Mouse (Mus musculus) CH12.LX (cell line): ENCODE measurements at regions not wholly inside any gene's neighbourhood (a gene's known extent, or its start where the extent isn't known, plus 50 kb on each side); places are given as distances from the start of the nearest gene placed in this dataset.

ENCODE experiments used
- DNase-seq: peaks from one replicate; pipeline ENCODE4 v3.0.0-alpha.2; 2013; ENCODE audit errors: extremely low read depth
- H3K27ac ChIP-seq: 2 replicates; pipeline ENCODE4 v1.5.1; 2012; ENCODE audit warnings: low read depth, mild to moderate bottlenecking, control low read depth, moderate library complexity; ENCODE audit not compliant: insufficient read depth
- H3K27me3 ChIP-seq: replicated peaks from 2 replicates; pipeline ENCODE3; 2012; ENCODE audit warnings: inconsistent platforms
- H3K36me3 ChIP-seq, 2 experiments: replicated peaks in 1 of 2; 2 replicates each; pipeline versions ENCODE3 to v1.6.1; 2012; ENCODE audit warnings: inconsistent platforms in 1 of 2, low read length in 1 of 2, mild to moderate bottlenecking in 1 of 2, mixed read lengths in 1 of 2, moderate library complexity in 1 of 2; ENCODE audit not compliant: control insufficient read depth in 1 of 2, insufficient read depth in 1 of 2
- H3K4me1 ChIP-seq, 2 experiments: 2 replicates each; pipeline ENCODE4 v1.6.1; 2012; ENCODE audit warnings: inconsistent platforms in 1 of 2, moderate library complexity in 1 of 2; ENCODE audit not compliant: insufficient read depth in 2 of 2, control insufficient read depth in 1 of 2
- H3K4me2 ChIP-seq: 2 replicates; pipeline ENCODE4 v1.6.1; 2012; ENCODE audit warnings: low read depth, mild to moderate bottlenecking, control low read depth; ENCODE audit not compliant: poor library complexity, insufficient read depth, severe bottlenecking
- H3K4me3 ChIP-seq, 3 experiments: fragments of 150-350 bp in 1 of 3; sonication (generic) in 1 of 3; replicated peaks in 1 of 3; 2 replicates each; pipeline versions ENCODE3 to v1.5.1; 2011 to 2012; ENCODE audit warnings: low read depth in 2 of 3, low read length in 2 of 3, mild to moderate bottlenecking in 2 of 3, moderate library complexity in 2 of 3, control low read depth in 1 of 3, improper control_type of control experiment in 1 of 3, inconsistent platforms in 1 of 3, mixed read lengths in 1 of 3; ENCODE audit not compliant: poor library complexity in 1 of 3
- H3K79me2 ChIP-seq: replicated peaks from 2 replicates; pipeline ENCODE4 v1.6.1; 2012; ENCODE audit warnings: mild to moderate bottlenecking, moderate library complexity; ENCODE audit not compliant: control insufficient read depth, poor library complexity, insufficient read depth, severe bottlenecking; ENCODE audit errors: extremely low read depth
- H3K9ac ChIP-seq: 2 replicates; pipeline ENCODE4 v1.6.1; 2012; ENCODE audit warnings: low read depth, mild to moderate bottlenecking, control low read depth, moderate library complexity; ENCODE audit not compliant: insufficient read depth
- H3K9me3 ChIP-seq: replicated peaks from 2 replicates; pipeline ENCODE3; 2012; ENCODE audit warnings: low read length, inconsistent platforms, mixed read lengths
- BHLHE40 ChIP-seq: IDR thresholded peaks from 2 replicates; pipeline ENCODE4 v1.6.1; 2011; ENCODE audit warnings: mild to moderate bottlenecking, low read depth, low read length, improper control_type of control experiment
- CHD1 ChIP-seq: IDR thresholded peaks from 2 replicates; pipeline ENCODE4 v1.6.1; 2012; ENCODE audit warnings: low read depth, low read length, improper control_type of control experiment, inconsistent platforms
- CHD2 ChIP-seq: IDR thresholded peaks from 2 replicates; pipeline ENCODE4 v1.6.1; 2011; ENCODE audit warnings: low read length, improper control_type of control experiment
- CTCF ChIP-seq, 2 experiments: IDR thresholded peaks in 1 of 2; conservative IDR thresholded peaks in 1 of 2; 2 replicates each; pipeline ENCODE4 v1.5.1; 2011 to 2012; ENCODE audit warnings: low read depth in 2 of 2, low read length in 2 of 2, improper control_type of control experiment in 1 of 2, inconsistent platforms in 1 of 2, mild to moderate bottlenecking in 1 of 2, moderate library complexity in 1 of 2
- ELF1 ChIP-seq: IDR thresholded peaks from 2 replicates; pipeline ENCODE4 v1.6.1; 2014; ENCODE audit warnings: low read depth, mild to moderate bottlenecking, inconsistent platforms, low read length, improper control_type of control experiment
- EP300 ChIP-seq: IDR thresholded peaks from 2 replicates; pipeline ENCODE4 v1.6.1; 2011; ENCODE audit warnings: low read length, improper control_type of control experiment
- GABPA ChIP-seq: IDR thresholded peaks from 2 replicates; pipeline ENCODE4 v1.6.1; 2012; ENCODE audit warnings: low read depth, low read length, improper control_type of control experiment, inconsistent platforms; ENCODE audit not compliant: insufficient replicate concordance
- HCFC1 ChIP-seq: IDR thresholded peaks from 2 replicates; pipeline ENCODE4 v1.6.1; 2012; ENCODE audit warnings: low read depth, mild to moderate bottlenecking, inconsistent platforms, low read length, improper control_type of control experiment
- IRF4 ChIP-seq: IDR thresholded peaks from 2 replicates; pipeline ENCODE4 v1.6.1; 2014; ENCODE audit warnings: low read depth, mild to moderate bottlenecking, inconsistent platforms, low read length, improper control_type of control experiment
- JUN ChIP-seq: IDR thresholded peaks from 2 replicates; pipeline ENCODE4 v1.6.1; 2011; ENCODE audit warnings: low read depth, mild to moderate bottlenecking, low read length, improper control_type of control experiment, moderate library complexity; ENCODE audit not compliant: insufficient read depth
- JUND ChIP-seq: conservative IDR thresholded peaks from 2 replicates; pipeline ENCODE4 v1.6.1; 2011; ENCODE audit warnings: low read depth, low read length, improper control_type of control experiment
- KAT2A ChIP-seq: IDR thresholded peaks from 2 replicates; pipeline ENCODE4 v1.6.1; 2012; ENCODE audit warnings: low read length, improper control_type of control experiment, inconsistent platforms; ENCODE audit not compliant: insufficient replicate concordance
- MAFK ChIP-seq: IDR thresholded peaks from 2 replicates; pipeline ENCODE4 v1.6.1; 2011; ENCODE audit warnings: low read length, improper control_type of control experiment; ENCODE audit not compliant: insufficient replicate concordance
- MAX ChIP-seq: IDR thresholded peaks from 2 replicates; pipeline ENCODE4 v1.6.1; 2011; ENCODE audit warnings: low read length, improper control_type of control experiment
- MAZ ChIP-seq: IDR thresholded peaks from 2 replicates; pipeline ENCODE4 v1.6.1; 2012; ENCODE audit warnings: low read depth, mild to moderate bottlenecking, inconsistent platforms, low read length, improper control_type of control experiment, moderate library complexity
- MEF2A ChIP-seq: IDR thresholded peaks from 2 replicates; pipeline ENCODE4 v1.6.1; 2014; ENCODE audit warnings: low read depth, mild to moderate bottlenecking, inconsistent platforms, low read length, improper control_type of control experiment, borderline replicate concordance
- MXI1 ChIP-seq: IDR thresholded peaks from 2 replicates; pipeline ENCODE4 v1.6.1; 2011; ENCODE audit warnings: mild to moderate bottlenecking, low read depth, low read length, improper control_type of control experiment
- MYC ChIP-seq: IDR thresholded peaks from 2 replicates; pipeline ENCODE4 v1.6.1; 2011; ENCODE audit warnings: low read depth, mild to moderate bottlenecking, improper control_type of control experiment, low read length
- NELFE ChIP-seq: IDR thresholded peaks from 2 replicates; pipeline ENCODE4 v1.6.1; 2011; ENCODE audit warnings: low read depth, low read length, improper control_type of control experiment
- NRF1 ChIP-seq: IDR thresholded peaks from 2 replicates; pipeline ENCODE4 v1.6.1; 2014; ENCODE audit warnings: low read depth, mild to moderate bottlenecking, inconsistent platforms, low read length, improper control_type of control experiment, moderate library complexity
- POLR2A ChIP-seq: IDR thresholded peaks from 2 replicates; pipeline ENCODE4 v1.6.1; 2011; ENCODE audit warnings: low read depth, mild to moderate bottlenecking, improper control_type of control experiment, low read length
- RAD21 ChIP-seq: IDR thresholded peaks from 2 replicates; pipeline ENCODE4 v1.6.1; 2011; ENCODE audit warnings: low read depth, mild to moderate bottlenecking, low read length, improper control_type of control experiment, moderate library complexity
- RCOR1 ChIP-seq: conservative IDR thresholded peaks from 2 replicates; pipeline ENCODE4 v1.6.1; 2012; ENCODE audit warnings: low read depth, mild to moderate bottlenecking, inconsistent platforms, low read length, improper control_type of control experiment
- SIN3A ChIP-seq: IDR thresholded peaks from 2 replicates; pipeline ENCODE4 v1.6.1; 2012; ENCODE audit warnings: low read length, improper control_type of control experiment, inconsistent platforms
- SMC3 ChIP-seq: IDR thresholded peaks from 2 replicates; pipeline ENCODE4 v1.6.1; 2011; ENCODE audit warnings: low read depth, low read length, improper control_type of control experiment
- TBP ChIP-seq: conservative IDR thresholded peaks from 2 replicates; pipeline ENCODE4 v1.6.1; 2011; ENCODE audit warnings: low read depth, low read length, improper control_type of control experiment
- TCF12 ChIP-seq: IDR thresholded peaks from 2 replicates; pipeline ENCODE4 v1.6.1; 2014; ENCODE audit warnings: low read depth, mild to moderate bottlenecking, inconsistent platforms, low read length, improper control_type of control experiment
- UBTF ChIP-seq: IDR thresholded peaks from 2 replicates; pipeline ENCODE4 v1.6.1; 2012; ENCODE audit warnings: low read depth, mild to moderate bottlenecking, inconsistent platforms, low read length, improper control_type of control experiment, moderate library complexity
- USF1 ChIP-seq: IDR thresholded peaks from 2 replicates; pipeline ENCODE4 v1.6.1; 2014; ENCODE audit warnings: low read depth, mild to moderate bottlenecking, inconsistent platforms, low read length, improper control_type of control experiment
- ZC3H11A ChIP-seq: IDR thresholded peaks from 2 replicates; pipeline ENCODE4 v1.6.1; 2012; ENCODE audit warnings: low read depth, mild to moderate bottlenecking, inconsistent platforms, low read length, improper control_type of control experiment
- ZKSCAN1 ChIP-seq: IDR thresholded peaks from 2 replicates; pipeline ENCODE4 v1.6.1; 2012; ENCODE audit warnings: low read depth, inconsistent platforms, low read length, improper control_type of control experiment, borderline replicate concordance
- ZMIZ1 ChIP-seq: IDR thresholded peaks from 2 replicates; pipeline ENCODE4 v1.6.1; 2012; ENCODE audit warnings: low read depth, mild to moderate bottlenecking, inconsistent platforms, low read length, improper control_type of control experiment
- dilution Hi-C: fragments of 300-500 bp; cut with MboI; formaldehyde crosslinking; loops from 2 replicates; pipeline ENCODE4 v1.14.3; 2020; ENCODE audit warnings: low sequenced_read_pairs; ENCODE audit not compliant: extremely low pct_unique_long_range_greater_than_20kb, extremely low pct_ligation_motif_present
- in situ Hi-C: fragments of 300-500 bp; cut with MboI; formaldehyde crosslinking; loops from 3 replicates; pipeline ENCODE4 v1.14.3; 2019; ENCODE audit warnings: low sequenced_read_pairs, low pct_ligation_motif_present, low pct_unique_long_range_greater_than_20kb, mixed read lengths

DNA sequence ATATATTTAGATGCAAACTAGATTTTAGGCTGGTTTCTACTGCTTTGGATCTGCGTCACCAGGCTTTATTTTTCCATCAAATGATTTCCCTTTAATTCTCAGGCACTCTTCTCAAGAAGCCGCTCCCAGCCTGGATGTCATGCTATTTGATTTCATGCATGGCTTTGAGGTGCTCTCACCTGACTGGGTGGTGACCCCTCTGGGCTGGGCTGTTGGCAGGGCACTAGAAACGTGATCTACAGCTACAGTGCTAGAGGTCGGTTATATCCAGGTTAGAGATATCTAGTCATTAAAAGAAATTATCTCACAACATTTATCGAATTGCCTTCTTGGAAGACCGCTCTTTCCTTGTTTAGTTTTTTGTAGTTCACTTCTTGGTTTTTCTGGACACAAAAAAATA, 98.9 kb upstream of the Pthlh start:
- H3K27me3 ChIP-seq = no peaks in the 10 kb centered on the region
- TF ChIP-seq CHD1 (no peak), NRF1 (no peak), ZMIZ1 (no peak), MAFK (no peak), CTCF (conservative IDR thresholded peaks at IDR 0.05 in 1 of 2, IDR thresholded peaks at IDR 0.05 in 1 of 2; ENCODE audit: low read depth in 2 of 2, low read length in 2 of 2) (no peak), SMC3 (no peak)
- H3K27ac ChIP-seq = no peak overlapping the region
- in situ Hi-C loops (no loop called here), dilution Hi-C loops (no loop called here)
- no peak for DNase-seq
- H3K9ac ChIP-seq = no peak overlapping the region
- no peaks in the 10 kb centered on the region for H3K36me3 ChIP-seq
- H3K4me3 ChIP-seq = no peak overlapping the region
- H3K4me1 ChIP-seq = peaks cover 3 to 15% of the 10 kb centered on the region in 2 experiments; a peak in 3 of 4 replicates
- no peaks in the 10 kb centered on the region for H3K79me2 ChIP-seq
- no peak overlapping the region for H3K4me2 ChIP-seq
- H3K9me3 ChIP-seq = no peaks in the 10 kb centered on the region

DNA sequence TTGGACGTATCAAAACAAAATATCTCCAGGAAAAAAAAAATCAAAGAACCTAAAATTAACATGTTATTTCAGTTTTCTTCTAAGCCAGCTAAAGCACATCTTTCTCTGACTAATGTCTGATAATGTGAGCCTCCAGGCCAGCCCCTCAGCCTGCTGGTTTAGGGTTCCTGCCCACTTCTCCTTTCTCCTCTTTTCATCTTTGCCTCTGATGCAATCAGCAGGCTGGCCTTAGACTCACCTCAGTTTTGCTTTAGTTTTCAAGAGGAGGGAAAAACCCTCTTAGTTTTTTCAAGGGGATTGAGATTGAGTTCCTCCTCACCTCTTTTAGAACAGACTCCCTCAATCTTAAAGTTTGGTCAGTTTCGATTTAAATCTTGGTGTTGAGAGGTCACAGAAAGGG, 93.0 kb upstream of the Pthlh start:
- in situ Hi-C loops = no loop called here
- TF ChIP-seq MYC (0 out of 2 replicates have a peak, but pooled peaks have one; percentile 15), KAT2A (no peak), UBTF (no peak), MXI1 (peak; percentile 86), CHD1 (no peak), RCOR1 (0 out of 2 replicates have a peak, but pooled peaks have one; percentile 61), ZC3H11A (no peak), ZKSCAN1 (no peak), GABPA (no peak), EP300 (peak; percentile 82), TCF12 (peak; percentile 59; the same call in 1 of the 2 replicates), USF1 (no peak), SMC3 (no peak), MEF2A (peak; percentile 92), BHLHE40 (0 out of 2 replicates have a peak, but pooled peaks have one; percentile 59), CTCF (conservative IDR thresholded peaks at IDR 0.05 in 1 of 2, IDR thresholded peaks at IDR 0.05 in 1 of 2; ENCODE audit: low read depth in 2 of 2, low read length in 2 of 2) (no peak), MAX (no peak), NRF1 (no peak), MAZ (0 out of 2 replicates have a peak, but pooled peaks have one; percentile 43), IRF4 (peak; percentile 95), HCFC1 (peak; percentile 16; the same call in 1 of the 2 replicates), JUN (no peak; the same call in 1 of the 2 replicates), SIN3A (peak; percentile 62), MAFK (no peak), CHD2 (no peak), RAD21 (no peak), POLR2A (no peak), TBP (peak; percentile 57; the same call in 1 of the 2 replicates), ZMIZ1 (no peak), JUND (no peak), ELF1 (no peak), NELFE (0 out of 2 replicates have a peak, but pooled peaks have one; percentile 39)

More for the DNA sequence above, 93.0 kb upstream of the Pthlh start:
- Histone ChIP-seq H3K4me2 (peak overlapping the region; percentile 77), H3K79me2 (no peaks in the 10 kb centered on the region), H3K9ac (peak overlapping the region; percentile 34; the same call in 1 of the 2 replicates), H3K27ac (peak overlapping the region; percentile 62; the same call in 1 of the 2 replicates), H3K4me3 (no peak overlapping the region), H3K9me3 (no peaks in the 10 kb centered on the region), H3K4me1 (peaks cover 11 to 33% of the 10 kb centered on the region in 2 experiments; a peak in 3 of 4 replicates), H3K36me3 (no peaks in the 10 kb centered on the region), H3K27me3 (no peaks in the 10 kb centered on the region)
- peak; percentile 86 for DNase-seq
- dilution Hi-C loops = no loop called here
